Mouse (Mus musculus): ENCODE results near the gene G6pc.
"Not testable (repeated sequence)": the region's sequence is repeated elsewhere in the genome, so short reads cannot be mapped to it uniquely, and the experiment has no call there.

Gene G6pc

GRCm38 (mm10) chr11:101357505-101358182, 9.7 kb upstream of the G6pc start:
- DNase-seq: no peak

- no peak for DNase-seq
Measured at GRCm38 (mm10) chr11:101359776-101360175, 7.6 kb upstream of the G6pc start.

GRCm38 (mm10) chr11:101360651-101361113, 6.7 kb upstream of the G6pc start:
- no peak for DNase-seq

- peak; percentile 72 to 80 for DNase-seq
Measured at GRCm38 (mm10) chr11:101364531-101364931, 2.8 kb upstream of the G6pc start.

GRCm38 (mm10) chr11:101370141-101370540, 2.8 kb downstream of the G6pc start:
- DNase-seq: no peak

- DNase-seq: no peak
Measured at GRCm38 (mm10) chr11:101374421-101374938, 7.1 kb downstream of the G6pc start.

- not testable (repeated sequence) for DNase-seq
Measured at GRCm38 (mm10) chr11:101378196-101378595, 10.8 kb downstream of the G6pc start.

GRCm38 (mm10) chr11:101378926-101379325, 11.6 kb downstream of the G6pc start:
- peak; percentile 46 to 70 for DNase-seq

GRCm38 (mm10) chr11:101381817-101382216, 14.5 kb downstream of the G6pc start:
- no peak for DNase-seq

- peak; percentile 84 for DNase-seq
Measured at GRCm38 (mm10) chr11:101395110-101395509, 27.7 kb downstream of the G6pc start.

GRCm38 (mm10) chr11:101415306-101415705, 47.9 kb downstream of the G6pc start:
- no peak for DNase-seq

GRCm38 (mm10) chr11:101416433-101417100, 49.2 kb downstream of the G6pc start:
- no peak for DNase-seq

GRCm38 (mm10) chr11:101417101-101417855, 49.9 kb downstream of the G6pc start, which contains the start of gene Aarsd1:
TSS of gene Aarsd1 (minus strand) at chr11:101417615.
- DNase-seq: peak; percentile 74 to 87

- no peak for DNase-seq
Measured at GRCm38 (mm10) chr11:101418991-101419390, 51.6 kb downstream of the G6pc start.

- no peak for DNase-seq
Measured at GRCm38 (mm10) chr11:101419610-101420009, 52.2 kb downstream of the G6pc start.

GRCm38 (mm10) chr11:101420148-101420547, 52.8 kb downstream of the G6pc start:
- DNase-seq: no peak

- no peak for DNase-seq
Measured at GRCm38 (mm10) chr11:101424105-101424851, 56.9 kb downstream of the G6pc start, which contains the start of gene Gm27029. TSS of gene Gm27029 (minus strand) at chr11:101424796.

GRCm38 (mm10) chr11:101424925-101425813, 57.8 kb downstream of the G6pc start, which contains the start of the genes Rundc1 and Ptges3l:
TSS of gene Rundc1 (plus strand) at chr11:101425085.
TSS of gene Ptges3l (minus strand) at chr11:101425333.
- DNase-seq: peak; percentile 96 to 97

GRCm38 (mm10) chr11:101426165-101426564, 58.8 kb downstream of the G6pc start:
- no peak for DNase-seq
